Mouse (Mus musculus): ENCODE measurements around the gene Trim9. TPM values are rescaled to one million over a fixed set of nuclear protein-coding genes. Genes with fewer than 3 reads are reported as not detected.

The Trim9 gene
- polyA plus RNA-seq, 1 experiment from 2014 or later = 4.0 TPM

- DNase-seq (ENCODE audit: low spot score) (no peak), ATAC-seq (replicated peaks; ENCODE audit: insufficient number of reproducible peaks, low FRiP score, low TSS enrichment, low read depth) (no peak)
- Histone ChIP-seq H3K4me1 (ENCODE audit: control insufficient read depth, insufficient read depth, low read length) (peaks cover 4% of the 10 kb centered on the region), H3K4me3 (ENCODE audit: low read depth, low read length) (peak overlapping the region; percentile 60), H3K4me2 (ENCODE audit: low read depth, low read length) (peak overlapping the region; percentile 81; the same call in 1 of the 2 replicates), H3K27ac (replicated peaks; ENCODE audit: low read depth, low read length) (no peak overlapping the region), H3K36me3 (replicated peaks; ENCODE audit: control insufficient read depth, insufficient read depth, low read depth, low read length) (no peaks in the 10 kb centered on the region), H3K9me3 (replicated peaks; ENCODE audit: control insufficient read depth, low read length) (no peaks in the 10 kb centered on the region), H3K9ac (replicated peaks; ENCODE audit: low read length) (no peak overlapping the region), H3K27me3 (ENCODE audit: control insufficient read depth, insufficient read depth, low read length) (peaks cover 21% of the 10 kb centered on the region)
- WGBS = 23% methylated on average over 16 of the region's 16 CpGs
These were observed 1.8 kb downstream of the Trim9 start for GRCm38 (mm10) chr12:70345531-70346138.

- ATAC-seq (replicated peaks; ENCODE audit: insufficient number of reproducible peaks, low FRiP score, low TSS enrichment, low read depth) = no peak
- H3K4me2 ChIP-seq (ENCODE audit: low read depth, low read length) = no peak overlapping the region
- no peaks in the 10 kb centered on the region for H3K36me3 ChIP-seq (replicated peaks; ENCODE audit: control insufficient read depth, insufficient read depth, low read depth, low read length)
- DNase-seq (ENCODE audit: low spot score) = no peak
- H3K27ac ChIP-seq (replicated peaks; ENCODE audit: low read depth, low read length) = no peak overlapping the region
- H3K4me3 ChIP-seq (ENCODE audit: low read depth, low read length) = no peak overlapping the region
- WGBS = 63% methylated on average over 5 of the region's 5 CpGs
- H3K27me3 ChIP-seq (ENCODE audit: control insufficient read depth, insufficient read depth, low read length) = no peaks in the 10 kb centered on the region
- no peaks in the 10 kb centered on the region for H3K9me3 ChIP-seq (replicated peaks; ENCODE audit: control insufficient read depth, low read length)
- no peaks in the 10 kb centered on the region for H3K4me1 ChIP-seq (ENCODE audit: control insufficient read depth, insufficient read depth, low read length)
- H3K9ac ChIP-seq (replicated peaks; ENCODE audit: low read length) = no peak overlapping the region
These were observed 12.2 kb downstream of the Trim9 start for GRCm38 (mm10) chr12:70335176-70335575.

DNA sequence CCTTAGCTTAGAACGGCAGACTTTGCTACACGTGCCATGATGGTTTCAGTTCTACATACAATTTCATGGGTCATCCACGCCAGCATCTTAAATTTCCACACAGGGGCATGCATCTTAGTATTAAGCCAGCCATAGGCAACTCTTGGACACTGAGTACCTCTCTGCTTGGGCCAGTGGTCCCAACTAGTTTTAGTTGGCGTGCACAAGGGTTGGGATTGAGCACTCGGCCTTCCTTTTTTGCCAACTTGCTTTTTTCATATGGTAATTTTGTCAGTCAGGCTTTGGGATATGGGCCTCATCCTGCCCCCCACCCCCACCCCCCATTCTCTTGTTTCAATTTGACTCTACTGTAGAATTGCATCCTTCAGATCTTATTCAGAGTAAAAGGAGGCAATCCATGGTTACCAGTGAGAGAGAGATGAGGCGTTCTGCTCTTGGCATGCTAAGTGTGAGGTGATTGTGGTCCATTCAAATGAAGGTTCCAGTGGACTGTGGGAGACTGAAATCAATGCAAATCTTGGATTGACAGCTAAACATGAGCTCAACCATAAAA lies 14.1 kb downstream of the Trim9 start:
- no peaks in the 10 kb centered on the region for H3K27me3 ChIP-seq (ENCODE audit: control insufficient read depth, insufficient read depth, low read length)
- ATAC-seq (replicated peaks; ENCODE audit: insufficient number of reproducible peaks, low FRiP score, low TSS enrichment, low read depth) (no peak), DNase-seq (ENCODE audit: low spot score) (no peak)
- H3K9me3 ChIP-seq (replicated peaks; ENCODE audit: control insufficient read depth, low read length) = no peaks in the 10 kb centered on the region
- no peaks in the 10 kb centered on the region for H3K36me3 ChIP-seq (replicated peaks; ENCODE audit: control insufficient read depth, insufficient read depth, low read depth, low read length)
- no peak overlapping the region for H3K9ac ChIP-seq (replicated peaks; ENCODE audit: low read length)
- no peak overlapping the region for H3K27ac ChIP-seq (replicated peaks; ENCODE audit: low read depth, low read length)
- H3K4me3 ChIP-seq (ENCODE audit: low read depth, low read length) = no peak overlapping the region
- no peaks in the 10 kb centered on the region for H3K4me1 ChIP-seq (ENCODE audit: control insufficient read depth, insufficient read depth, low read length)
- H3K4me2 ChIP-seq (ENCODE audit: low read depth, low read length) = no peak overlapping the region
- 78% methylated on average over 6 of the region's 6 CpGs for WGBS

DNA sequence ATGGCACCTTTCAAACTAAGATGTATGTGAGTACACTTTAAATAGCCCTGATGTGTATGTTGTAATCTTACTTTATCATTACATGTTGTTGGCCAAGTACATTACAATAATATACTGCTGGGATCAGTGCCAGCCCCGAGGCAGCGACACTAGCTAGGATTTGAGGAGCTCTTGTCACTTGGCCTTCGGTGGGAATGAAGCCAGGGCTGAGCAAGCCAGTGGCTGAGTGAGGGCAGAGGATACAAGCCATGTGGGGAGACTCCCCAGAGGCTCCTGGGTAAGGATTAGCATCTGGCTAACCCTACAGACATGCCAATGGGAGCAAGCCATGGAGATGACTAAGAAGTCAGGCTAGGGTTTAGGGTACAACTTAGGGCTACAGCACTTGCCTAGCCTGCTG lies 18.4 kb downstream of the Trim9 start:
- H3K27me3 ChIP-seq (ENCODE audit: control insufficient read depth, insufficient read depth, low read length) = no peaks in the 10 kb centered on the region
- H3K9me3 ChIP-seq (replicated peaks; ENCODE audit: control insufficient read depth, low read length) = no peaks in the 10 kb centered on the region
- no peak overlapping the region for H3K4me3 ChIP-seq (ENCODE audit: low read depth, low read length)
- H3K9ac ChIP-seq (replicated peaks; ENCODE audit: low read length) = no peak overlapping the region
- no peak overlapping the region for H3K27ac ChIP-seq (replicated peaks; ENCODE audit: low read depth, low read length)
- no peaks in the 10 kb centered on the region for H3K36me3 ChIP-seq (replicated peaks; ENCODE audit: control insufficient read depth, insufficient read depth, low read depth, low read length)
- H3K4me1 ChIP-seq (ENCODE audit: control insufficient read depth, insufficient read depth, low read length) = no peaks in the 10 kb centered on the region
- H3K4me2 ChIP-seq (ENCODE audit: low read depth, low read length) = no peak overlapping the region
- ATAC-seq (replicated peaks; ENCODE audit: insufficient number of reproducible peaks, low FRiP score, low TSS enrichment, low read depth) (no peak), DNase-seq (ENCODE audit: low spot score) (no peak)
- 87% methylated on average over 3 of the region's 3 CpGs for WGBS

DNA sequence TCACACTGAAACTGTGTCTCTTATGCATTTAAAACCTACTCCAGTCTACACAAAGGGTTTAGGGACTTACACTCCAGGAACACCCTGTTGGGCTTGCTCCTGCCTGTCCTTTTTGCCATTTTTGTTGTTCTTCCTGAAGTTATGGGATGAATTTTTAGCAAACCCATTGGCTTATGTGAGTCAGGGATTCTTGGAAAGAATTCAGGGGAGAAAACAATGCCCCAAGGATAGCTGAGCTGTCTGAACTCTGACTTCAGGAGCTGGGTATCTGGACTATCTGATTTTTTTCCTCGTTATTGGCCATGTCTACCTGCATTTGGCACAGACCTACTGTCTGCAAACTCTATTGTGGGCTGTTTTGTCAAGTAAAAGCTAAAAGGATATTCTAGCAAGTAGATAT lies 20.5 kb downstream of the Trim9 start:
- DNase-seq (ENCODE audit: low spot score) (no peak), ATAC-seq (replicated peaks; ENCODE audit: insufficient number of reproducible peaks, low FRiP score, low TSS enrichment, low read depth) (no peak)
- WGBS = 69% methylated on average over 1 of the region's 1 CpGs
- no peaks in the 10 kb centered on the region for H3K4me1 ChIP-seq (ENCODE audit: control insufficient read depth, insufficient read depth, low read length)
- no peak overlapping the region for H3K9ac ChIP-seq (replicated peaks; ENCODE audit: low read length)
- H3K9me3 ChIP-seq (replicated peaks; ENCODE audit: control insufficient read depth, low read length) = no peaks in the 10 kb centered on the region
- no peaks in the 10 kb centered on the region for H3K27me3 ChIP-seq (ENCODE audit: control insufficient read depth, insufficient read depth, low read length)
- no peak overlapping the region for H3K4me3 ChIP-seq (ENCODE audit: low read depth, low read length)
- no peaks in the 10 kb centered on the region for H3K36me3 ChIP-seq (replicated peaks; ENCODE audit: control insufficient read depth, insufficient read depth, low read depth, low read length)
- no peak overlapping the region for H3K4me2 ChIP-seq (ENCODE audit: low read depth, low read length)
- H3K27ac ChIP-seq (replicated peaks; ENCODE audit: low read depth, low read length) = no peak overlapping the region

GRCm38 (mm10) chr12:70326393-70326792 lies 21.0 kb downstream of the Trim9 start:
- Histone ChIP-seq H3K4me2 (ENCODE audit: low read depth, low read length) (no peak overlapping the region), H3K9me3 (replicated peaks; ENCODE audit: control insufficient read depth, low read length) (no peaks in the 10 kb centered on the region), H3K4me1 (ENCODE audit: control insufficient read depth, insufficient read depth, low read length) (no peaks in the 10 kb centered on the region), H3K4me3 (ENCODE audit: low read depth, low read length) (no peak overlapping the region), H3K36me3 (replicated peaks; ENCODE audit: control insufficient read depth, insufficient read depth, low read depth, low read length) (no peaks in the 10 kb centered on the region), H3K27me3 (ENCODE audit: control insufficient read depth, insufficient read depth, low read length) (no peaks in the 10 kb centered on the region), H3K9ac (replicated peaks; ENCODE audit: low read length) (no peak overlapping the region), H3K27ac (replicated peaks; ENCODE audit: low read depth, low read length) (no peak overlapping the region)
- ATAC-seq (replicated peaks; ENCODE audit: insufficient number of reproducible peaks, low FRiP score, low TSS enrichment, low read depth) (no peak), DNase-seq (ENCODE audit: low spot score) (no peak)
- WGBS = 55% methylated on average over 2 of the region's 2 CpGs

- no peak overlapping the region for H3K4me3 ChIP-seq (ENCODE audit: low read depth, low read length)
- H3K9ac ChIP-seq (replicated peaks; ENCODE audit: low read length) = no peak overlapping the region
- no peaks in the 10 kb centered on the region for H3K9me3 ChIP-seq (replicated peaks; ENCODE audit: control insufficient read depth, low read length)
- 80% methylated on average over 7 of the region's 7 CpGs for WGBS
- no peaks in the 10 kb centered on the region for H3K4me1 ChIP-seq (ENCODE audit: control insufficient read depth, insufficient read depth, low read length)
- ATAC-seq (replicated peaks; ENCODE audit: insufficient number of reproducible peaks, low FRiP score, low TSS enrichment, low read depth) (no peak), DNase-seq (ENCODE audit: low spot score) (no peak)
- H3K4me2 ChIP-seq (ENCODE audit: low read depth, low read length) = no peak overlapping the region
- H3K27me3 ChIP-seq (ENCODE audit: control insufficient read depth, insufficient read depth, low read length) = no peaks in the 10 kb centered on the region
- H3K36me3 ChIP-seq (replicated peaks; ENCODE audit: control insufficient read depth, insufficient read depth, low read depth, low read length) = no peaks in the 10 kb centered on the region
- no peak overlapping the region for H3K27ac ChIP-seq (replicated peaks; ENCODE audit: low read depth, low read length)
These were observed 21.6 kb downstream of the Trim9 start for GRCm38 (mm10) chr12:70325826-70326225.

DNA sequence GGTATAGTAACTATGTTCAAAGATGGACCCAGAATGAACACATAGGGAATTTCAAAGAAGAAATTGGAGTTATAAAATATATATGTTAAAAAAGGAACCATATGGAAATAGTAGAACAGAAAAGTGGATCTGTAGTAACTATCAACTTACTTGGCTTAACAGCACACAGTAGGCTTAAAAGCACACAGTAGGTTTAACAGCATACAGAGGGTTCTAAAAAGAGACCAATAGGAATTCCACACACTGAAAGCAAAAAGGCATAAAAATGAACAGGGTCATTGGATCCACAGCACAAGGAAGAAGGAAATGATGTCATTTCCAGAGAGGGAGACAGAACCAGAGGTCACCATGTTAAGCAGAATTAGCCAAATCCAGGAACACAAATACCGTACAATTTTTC lies 24.6 kb downstream of the Trim9 start:
- no peak for ATAC-seq (replicated peaks; ENCODE audit: insufficient number of reproducible peaks, low FRiP score, low TSS enrichment, low read depth)

More for the DNA sequence above, 24.6 kb downstream of the Trim9 start:
- WGBS = 81% methylated on average over 1 of the region's 1 CpGs
- Histone ChIP-seq H3K4me1 (ENCODE audit: control insufficient read depth, insufficient read depth, low read length) (no peaks in the 10 kb centered on the region), H3K27me3 (ENCODE audit: control insufficient read depth, insufficient read depth, low read length) (no peaks in the 10 kb centered on the region), H3K9me3 (replicated peaks; ENCODE audit: control insufficient read depth, low read length) (no peaks in the 10 kb centered on the region), H3K4me2 (ENCODE audit: low read depth, low read length) (no peak overlapping the region), H3K36me3 (replicated peaks; ENCODE audit: control insufficient read depth, insufficient read depth, low read depth, low read length) (no peaks in the 10 kb centered on the region), H3K9ac (replicated peaks; ENCODE audit: low read length) (no peak overlapping the region), H3K4me3 (ENCODE audit: low read depth, low read length) (no peak overlapping the region), H3K27ac (replicated peaks; ENCODE audit: low read depth, low read length) (no peak overlapping the region)
- no peak for DNase-seq (ENCODE audit: low spot score)
